ENCODE assay signal across 9 mouse cellular contexts in genomic region chr8:111739604-111740003, GRCm38 (mm10). TPM values are rescaled to one million over a fixed set of nuclear protein-coding genes. Genes with fewer than 3 reads are reported as not detected.
A peak's percentile ranks its signal among the peaks of the same experiment; 100 is the strongest.
DNase-seq lines count a peak whose midpoint lies in the region; ATAC-seq and TF ChIP-seq lines count a peak whose summit lies in the region.
"Had no signal": no experiment of that assay in that cellular context is flagged by ENCODE, and none has a peak within 500 bp of the region (broad histone marks: within the 10 kb centered on the region; RNA-seq: fewer than 3 reads in every experiment).

No protein-coding gene starts in this region.

- TF ChIP-seq CTCF in liver, postnatal 0 days (IDR thresholded peaks at IDR 0.05; ENCODE audit: low read depth): peak; percentile 43

- no peak for ATAC-seq in liver, postnatal 0 days
- ATAC-seq in liver, embryonic 12.5 days: no peak
- ATAC-seq in hindbrain, embryonic 15.5 days (ENCODE audit: low FRiP score, low read depth): no peak
- no peak for ATAC-seq in neural tube, embryonic 13.5 days (ENCODE audit: low read depth)

- H3K4me3 ChIP-seq in liver, postnatal 0 days (ENCODE audit: low read depth, low read length): no peak overlapping the region
- H3K4me3 ChIP-seq in liver, embryonic 12.5 days: no peak overlapping the region
- no peak overlapping the region for H3K4me3 ChIP-seq in hindbrain, embryonic 15.5 days
- H3K4me3 ChIP-seq in neural tube, embryonic 13.5 days: no peak overlapping the region

- 0 out of 2 replicates have a peak overlapping the region, but pooled peaks have one; percentile 26 for H3K4me2 ChIP-seq in liver, postnatal 0 days (ENCODE audit: low read depth, low read length)
- no peak overlapping the region for H3K4me2 ChIP-seq in liver, embryonic 12.5 days
- 0 out of 2 replicates have a peak overlapping the region, but pooled peaks have one; percentile 16 for H3K4me2 ChIP-seq in hindbrain, embryonic 15.5 days
- H3K4me2 ChIP-seq in neural tube, embryonic 13.5 days: peak overlapping the region; percentile 83

- no peaks in the 10 kb centered on the region for H3K9me3 ChIP-seq in liver, postnatal 0 days (ENCODE audit: low read length)
- no peaks in the 10 kb centered on the region for H3K9me3 ChIP-seq in liver, embryonic 12.5 days (replicated peaks)
- no peaks in the 10 kb centered on the region for H3K9me3 ChIP-seq in hindbrain, embryonic 15.5 days
- H3K9me3 ChIP-seq in neural tube, embryonic 13.5 days: no peaks in the 10 kb centered on the region

- WGBS in liver, postnatal 0 days (ENCODE audit: insufficient replicate concordance): 41% methylated on average over 7 of the region's 7 CpGs
- WGBS in liver, embryonic 12.5 days (ENCODE audit: insufficient replicate concordance): 27% methylated on average over 7 of the region's 7 CpGs
- 44% methylated on average over 7 of the region's 7 CpGs for WGBS in hindbrain, embryonic 15.5 days
- 54% methylated on average over 7 of the region's 7 CpGs for WGBS in neural tube, embryonic 13.5 days

- no peaks in the 10 kb centered on the region for H3K36me3 ChIP-seq in liver, postnatal 0 days (replicated peaks; ENCODE audit: insufficient read depth, low read length)
- no peaks in the 10 kb centered on the region for H3K36me3 ChIP-seq in liver, embryonic 12.5 days
- no peaks in the 10 kb centered on the region for H3K36me3 ChIP-seq in hindbrain, embryonic 15.5 days
- H3K36me3 ChIP-seq in neural tube, embryonic 13.5 days: no peaks in the 10 kb centered on the region

- DNase-seq in adrenal gland, adult 2 months: peak; percentile 39
- DNase-seq in adrenal gland, postnatal 14 days: no peak
- no peak for DNase-seq in liver, postnatal 0 days
- DNase-seq in layer of hippocampus, postnatal 36 days: no peak
- DNase-seq in thymus, postnatal 10 days (ENCODE audit: low spot score in 2 of 2): no peak

- no peak for TF ChIP-seq EP300 in liver, postnatal 0 days (IDR thresholded peaks at IDR 0.05; ENCODE audit: low read depth)

- H3K27ac ChIP-seq in liver, postnatal 0 days (ENCODE audit: low read depth): no peak overlapping the region; the same call in 1 of the 2 replicates
- H3K27ac ChIP-seq in liver, embryonic 12.5 days: no peak overlapping the region
- peak overlapping the region; percentile 51; the same call in 1 of the 2 replicates for H3K27ac ChIP-seq in hindbrain, embryonic 15.5 days (replicated peaks)
- H3K27ac ChIP-seq in neural tube, embryonic 13.5 days (replicated peaks): peak overlapping the region; percentile 61; the same call in 1 of the 2 replicates

- peaks cover 47% of the 10 kb centered on the region for H3K4me1 ChIP-seq in liver, postnatal 0 days (ENCODE audit: insufficient read depth)
- H3K4me1 ChIP-seq in liver, embryonic 12.5 days: peaks cover 72% of the 10 kb centered on the region
- peaks cover 88% of the 10 kb centered on the region for H3K4me1 ChIP-seq in hindbrain, embryonic 15.5 days (replicated peaks)
- H3K4me1 ChIP-seq in neural tube, embryonic 13.5 days (replicated peaks): peaks cover 93% of the 10 kb centered on the region

- peaks cover 28% of the 10 kb centered on the region for H3K27me3 ChIP-seq in liver, postnatal 0 days (ENCODE audit: insufficient read depth, low read length)
- H3K27me3 ChIP-seq in liver, embryonic 12.5 days (replicated peaks): peaks cover 95% of the 10 kb centered on the region
- no peaks in the 10 kb centered on the region for H3K27me3 ChIP-seq in hindbrain, embryonic 15.5 days
- no peaks in the 10 kb centered on the region for H3K27me3 ChIP-seq in neural tube, embryonic 13.5 days

- no peak overlapping the region for H3K9ac ChIP-seq in liver, postnatal 0 days (replicated peaks)
- H3K9ac ChIP-seq in liver, embryonic 12.5 days: no peak overlapping the region
- H3K9ac ChIP-seq in hindbrain, embryonic 15.5 days: peak overlapping the region; percentile 30; the same call in 1 of the 2 replicates
- peak overlapping the region; percentile 98 for H3K9ac ChIP-seq in neural tube, embryonic 13.5 days

RNA-seq across cellular contexts. Expression of gene Bcar1, which starts 4.0 kb away (rescaled TPM):
- total RNA-seq in adrenal gland, adult 2 months (2021): 10 to 100 TPM; 76.9 to 91.2 TPM
- 204 and 210 TPM in 2 replicates for polyA plus RNA-seq in adrenal gland, adult 2 months (2012; rRNA removed)
- total RNA-seq in adrenal gland, postnatal 14 days (2021): 59.6 and 67.1 TPM in 2 replicates
- 9.9 and 11.6 TPM in 2 replicates for polyA plus RNA-seq in liver, postnatal 0 days (2015; fragmentation: Nextera tagmentation; extraction: Ambion mirVana)
- polyA plus RNA-seq in liver, embryonic 12.5 days (2016; fragmentation: Nextera tagmentation; extraction: Ambion mirVana): 9.5 and 10.3 TPM in 2 replicates
- 46.5 and 54.2 TPM in 2 replicates for polyA plus RNA-seq in hindbrain, embryonic 15.5 days (2015; fragmentation: Nextera tagmentation; extraction: Ambion mirVana)
- 51.0 and 51.6 TPM in 2 replicates for polyA plus RNA-seq in neural tube, embryonic 13.5 days (2015; fragmentation: Nextera tagmentation; extraction: Ambion mirVana)
- 10 to 100 TPM; 62.2 to 69.7 TPM for total RNA-seq in layer of hippocampus, postnatal 36 days (2021)

RNA-seq across cellular contexts. Expression of gene Ctrb1, which starts 48.8 kb away (rescaled TPM):
- under 1 TPM in 1 of 2 experiments, not detected in 1; 0.90 TPM for total RNA-seq in adrenal gland, adult 2 months (2021)
- polyA plus RNA-seq in adrenal gland, adult 2 months (2012; rRNA removed): 0.51 and 0.67 TPM in 2 replicates
- total RNA-seq in adrenal gland, postnatal 14 days (2021): 0.41 TPM in 1 of 2 replicates, not detected in the other
- 0.13 and 38.9 TPM in 2 replicates for polyA plus RNA-seq in liver, postnatal 0 days (2015; fragmentation: Nextera tagmentation; extraction: Ambion mirVana)
- polyA plus RNA-seq in liver, embryonic 12.5 days (2016; fragmentation: Nextera tagmentation; extraction: Ambion mirVana): not detected in 2 replicates
- 1.00 and 1.9 TPM in 2 replicates for polyA plus RNA-seq in hindbrain, embryonic 15.5 days (2015; fragmentation: Nextera tagmentation; extraction: Ambion mirVana)
- polyA plus RNA-seq in neural tube, embryonic 13.5 days (2015; fragmentation: Nextera tagmentation; extraction: Ambion mirVana): not detected in 2 replicates
- total RNA-seq in layer of hippocampus, postnatal 36 days (2021): not detected
- total RNA-seq: neutrophil, adult 5-6 weeks had no signal

Comparison
In these comparisons a context has a peak if more than half of its experiments do, and no peak if none do; other contexts are left out.
1. H3K27ac ChIP-seq: peak in hindbrain, embryonic 15.5 days (single experiment) and neural tube, embryonic 13.5 days (single experiment); none in liver, postnatal 0 days (single experiment) and liver, embryonic 12.5 days (single experiment).
2. H3K9ac ChIP-seq: peak in hindbrain, embryonic 15.5 days (single experiment) and neural tube, embryonic 13.5 days (single experiment); none in liver, postnatal 0 days (single experiment) and liver, embryonic 12.5 days (single experiment).